Mouse (Mus musculus) mature B cell (primary cell): ENCODE measurements at regions not wholly inside any gene's neighbourhood (a gene's known extent, or its start where the extent isn't known, plus 50 kb on each side); places are given as distances from the start of the nearest gene placed in this dataset.

Experiments
- in situ Hi-C: fragments of 300-500 bp; cut with MboI; formaldehyde crosslinking; loops from 2 replicates; pipeline ENCODE4 v1.14.3; 2019

DNA sequence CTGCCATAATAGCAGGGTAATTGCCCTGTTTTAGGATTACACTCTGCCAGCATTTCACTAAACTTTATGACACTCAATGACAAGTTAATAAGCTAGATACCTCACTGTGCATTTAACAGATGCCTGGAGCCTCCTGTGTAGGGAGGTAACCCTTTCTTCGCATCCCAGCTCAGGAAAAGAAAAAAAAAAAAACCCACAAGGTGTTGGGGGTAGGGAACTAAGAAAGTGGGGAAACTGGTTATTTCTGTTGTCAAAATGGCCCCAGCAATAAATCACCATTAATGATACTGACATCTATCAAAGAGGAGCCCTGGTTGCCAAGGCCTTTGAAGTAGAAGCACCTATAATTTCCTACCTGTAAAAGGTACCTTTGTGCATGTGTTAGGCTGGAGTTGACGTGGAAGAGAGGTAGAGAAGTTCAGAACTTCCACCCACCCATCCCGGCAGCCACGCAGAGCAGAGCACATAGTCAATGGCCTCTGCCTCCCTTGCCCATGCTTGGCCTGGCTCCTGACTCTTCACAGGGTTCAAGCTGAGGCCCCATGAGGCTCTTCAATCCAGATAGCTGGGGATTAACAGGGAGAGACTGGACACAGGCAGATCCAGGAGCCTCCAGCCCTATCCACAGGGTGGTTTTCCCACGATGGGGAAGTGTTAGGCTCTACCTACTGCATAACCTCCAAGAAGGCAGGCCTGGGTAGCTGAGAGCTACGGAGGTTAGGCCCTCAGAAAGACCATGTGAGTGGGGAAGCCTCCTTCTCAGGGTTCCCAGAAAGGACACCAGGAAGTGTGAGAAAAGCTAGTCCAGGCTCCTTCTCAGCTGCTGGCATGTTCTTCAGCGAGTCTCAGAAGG lies 95.6 kb upstream of the Zfp703 start:
- in situ Hi-C loops, result no loop called here

- in situ Hi-C loops, result no loop called here
These were observed 94.5 kb upstream of the Zfp703 start for GRCm38 (mm10) chr8:26882616-26883015.

DNA sequence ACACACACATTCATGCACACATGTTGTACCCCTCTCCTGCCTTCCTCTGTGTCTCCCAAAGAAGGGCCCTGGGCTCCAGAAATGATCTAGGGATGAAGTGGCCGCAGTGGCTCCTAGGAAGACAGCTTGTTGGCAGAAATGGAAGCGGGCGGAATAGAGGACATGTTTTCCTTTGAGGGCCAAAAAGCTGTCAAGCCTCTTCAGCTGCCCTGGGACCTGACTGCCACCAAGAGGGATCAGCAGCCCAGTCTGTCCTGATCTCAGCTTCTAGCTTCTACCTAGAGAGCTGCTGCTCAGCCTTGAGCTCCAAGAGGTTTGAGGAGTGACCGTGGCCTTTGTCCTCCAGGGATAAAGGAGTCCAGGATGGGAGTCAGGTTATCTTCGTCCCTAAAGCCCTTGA lies 93.8 kb upstream of the Zfp703 start:
- in situ Hi-C loops, result no loop called here

GRCm38 (mm10) chr8:26883770-26884169 lies 93.4 kb upstream of the Zfp703 start:
- in situ Hi-C loops, result no loop called here

DNA sequence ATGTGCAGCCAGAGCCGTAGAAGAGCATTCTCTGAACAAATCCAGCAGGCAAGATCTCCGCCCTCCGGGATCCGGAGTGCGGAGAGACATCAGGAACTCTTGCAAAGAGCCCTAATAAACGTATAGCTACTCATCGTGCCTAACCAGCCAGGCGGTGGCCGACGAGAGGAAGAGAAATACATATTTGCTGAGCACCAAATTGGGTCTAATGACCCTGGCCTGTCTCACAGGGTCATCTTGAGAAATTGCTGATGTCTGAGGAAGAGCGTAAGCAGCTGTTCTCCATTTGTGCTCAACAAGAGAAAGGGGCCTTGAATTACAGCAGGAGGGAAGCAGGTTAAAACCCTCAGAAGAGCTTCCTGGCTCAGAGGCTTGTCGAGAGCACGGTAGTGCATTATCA lies 92.8 kb upstream of the Zfp703 start:
- in situ Hi-C loops, result no loop called here

DNA sequence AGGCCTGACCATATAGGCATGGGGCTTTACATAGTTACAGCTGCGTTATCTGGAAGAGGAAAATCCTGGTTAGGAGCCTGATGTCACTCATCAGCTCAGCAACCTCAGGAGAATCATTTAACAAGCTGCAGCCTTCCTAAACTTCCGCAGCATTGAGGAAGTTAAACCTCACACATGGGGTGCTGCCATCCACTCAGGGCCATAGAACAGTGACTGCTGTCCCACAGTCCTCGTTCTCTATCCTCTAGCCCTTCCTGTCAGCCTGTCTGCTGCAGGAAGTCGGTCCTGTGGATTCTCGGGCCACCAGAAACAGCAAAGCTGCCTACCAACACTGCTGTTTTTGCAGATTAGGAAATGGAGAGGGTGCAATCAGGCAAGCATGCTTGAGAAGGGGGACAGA lies 91.8 kb upstream of the Zfp703 start:
- in situ Hi-C loops, result no loop called here

DNA sequence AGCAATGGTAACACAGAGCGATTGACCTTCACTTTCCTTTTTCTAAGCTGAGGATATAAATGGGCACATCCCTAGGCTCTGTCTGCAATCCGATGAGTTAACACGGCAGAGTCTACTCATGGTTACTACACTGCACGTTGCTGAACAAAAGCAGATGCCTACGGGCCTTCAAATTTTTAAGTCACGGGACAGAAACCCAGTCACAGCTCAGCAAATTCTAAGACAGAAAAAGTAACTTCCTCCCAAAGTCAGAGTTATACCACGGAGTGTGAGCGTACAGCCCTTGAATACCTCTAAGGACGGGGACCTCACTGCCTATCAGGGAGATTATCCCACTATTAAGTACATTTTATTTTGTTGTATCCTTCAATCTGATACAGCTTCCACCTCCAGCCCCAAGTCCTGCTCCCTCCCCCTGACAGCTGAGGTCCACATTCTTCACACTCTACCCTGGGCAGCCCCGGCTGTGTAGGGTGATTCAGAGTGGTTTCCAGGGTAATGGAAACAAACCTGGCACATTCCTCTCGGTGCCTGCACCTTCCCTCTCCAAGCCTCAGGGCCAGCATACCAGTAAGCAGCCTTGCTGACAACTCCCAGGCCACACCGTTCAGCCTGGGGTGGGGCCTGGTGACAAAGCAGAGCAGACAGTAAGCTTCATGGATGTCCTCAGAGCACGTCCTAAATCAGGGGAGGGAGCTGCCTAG lies 90.2 kb upstream of the Zfp703 start:
- in situ Hi-C loops, result no loop called here

DNA sequence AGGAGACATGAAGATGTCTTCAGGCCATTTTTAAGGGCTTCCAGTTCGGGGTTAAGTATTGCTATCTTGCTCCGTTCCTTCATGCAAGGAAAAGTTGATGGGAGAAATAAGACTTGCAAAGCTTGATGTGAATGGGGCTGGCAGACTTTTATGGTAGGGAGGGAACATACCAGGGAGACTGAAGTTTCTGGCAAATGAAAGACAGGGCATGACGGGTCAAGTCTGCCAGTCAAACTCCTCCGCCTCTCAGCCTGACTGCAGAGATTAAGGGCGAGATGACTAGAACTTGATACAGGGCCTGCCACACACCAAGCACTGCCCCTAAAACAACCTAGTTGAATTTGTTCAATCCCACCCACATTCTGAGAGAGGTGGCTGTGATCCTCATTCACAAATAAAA lies 89.6 kb upstream of the Zfp703 start:
- in situ Hi-C loops, result no loop called here

DNA sequence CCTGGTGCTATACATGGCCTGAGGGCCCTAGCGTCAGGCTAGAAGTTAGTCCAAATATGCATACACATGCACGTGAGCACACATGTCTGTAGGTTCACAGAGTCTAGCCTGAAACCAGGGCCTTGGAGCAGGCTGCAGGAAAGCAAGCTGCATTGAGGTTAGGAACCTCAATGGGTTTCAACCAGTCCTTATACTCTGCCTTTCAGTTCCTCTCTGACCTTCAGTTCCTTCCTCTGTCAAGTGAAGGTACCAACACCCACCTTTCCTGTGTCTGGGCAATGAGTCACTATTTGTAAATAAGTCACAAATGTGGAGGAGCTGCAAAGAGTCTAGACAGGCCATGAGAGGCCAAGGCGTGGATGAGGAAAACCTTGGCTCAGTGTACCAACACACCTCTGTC lies 89.1 kb upstream of the Zfp703 start:
- in situ Hi-C loops, result no loop called here

DNA sequence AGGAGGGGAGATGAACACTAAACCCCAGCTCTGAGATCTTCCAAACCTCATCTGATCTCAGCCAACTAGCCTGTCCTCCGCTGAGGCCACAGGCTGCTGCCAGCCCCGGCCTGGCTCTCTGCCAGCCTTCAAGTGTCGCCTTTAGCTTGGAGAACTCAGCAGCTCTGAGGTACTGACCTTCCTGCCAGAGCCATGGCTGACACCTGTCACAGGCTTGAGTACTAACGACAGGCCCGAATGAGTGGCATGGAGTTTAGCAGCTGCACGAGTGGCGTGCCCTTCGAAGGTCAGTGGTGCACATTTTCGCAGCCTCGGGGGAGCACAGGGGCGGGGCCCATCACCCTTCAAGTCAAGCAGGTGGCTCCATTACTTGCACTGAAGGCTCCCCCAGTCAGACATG lies 85.2 kb upstream of the Zfp703 start:
- in situ Hi-C loops, result no loop called here

DNA sequence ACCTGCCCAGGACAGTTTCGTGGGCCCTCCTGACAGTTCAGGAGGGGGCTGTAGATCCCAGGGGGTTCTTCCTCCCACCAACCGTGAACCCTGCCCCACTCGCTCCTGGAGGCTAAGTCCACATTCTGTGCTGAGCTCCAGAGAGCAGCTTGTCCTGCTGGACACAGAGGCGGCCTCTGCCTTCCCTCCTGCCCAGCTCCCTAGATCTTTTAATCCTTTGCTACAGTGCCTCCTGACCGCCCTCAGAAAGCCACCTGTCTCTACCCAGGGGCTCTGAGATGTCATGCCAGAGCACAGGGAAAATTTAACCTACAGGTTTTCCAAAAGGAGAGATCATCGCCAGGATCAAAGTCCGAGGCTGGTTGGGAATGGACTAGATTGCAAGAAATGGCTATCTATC lies 84.7 kb upstream of the Zfp703 start:
- in situ Hi-C loops, result no loop called here

- in situ Hi-C loops, result no loop called here
These were observed 81.3 kb upstream of the Zfp703 start for GRCm38 (mm10) chr8:26895867-26896266.

DNA sequence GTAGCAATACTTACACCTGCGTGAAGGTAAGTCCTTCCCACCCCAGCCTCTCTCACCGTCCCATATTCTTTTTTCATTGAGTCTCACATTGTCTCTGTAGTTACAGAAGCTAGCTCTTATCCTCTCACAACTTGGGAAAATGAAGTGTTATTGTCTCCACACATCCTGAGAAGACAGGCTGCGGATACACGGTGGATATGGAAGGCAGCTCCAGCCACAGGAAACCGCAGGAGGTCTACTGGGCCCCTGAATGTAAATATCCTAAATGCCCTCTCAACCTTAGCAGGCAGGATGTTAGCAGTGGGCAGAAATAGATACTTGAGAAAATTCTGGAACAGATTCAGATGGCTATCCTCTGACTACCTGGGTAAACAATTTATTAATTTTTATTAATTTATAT lies 73.8 kb upstream of the Zfp703 start:
- in situ Hi-C loops, result no loop called here

DNA sequence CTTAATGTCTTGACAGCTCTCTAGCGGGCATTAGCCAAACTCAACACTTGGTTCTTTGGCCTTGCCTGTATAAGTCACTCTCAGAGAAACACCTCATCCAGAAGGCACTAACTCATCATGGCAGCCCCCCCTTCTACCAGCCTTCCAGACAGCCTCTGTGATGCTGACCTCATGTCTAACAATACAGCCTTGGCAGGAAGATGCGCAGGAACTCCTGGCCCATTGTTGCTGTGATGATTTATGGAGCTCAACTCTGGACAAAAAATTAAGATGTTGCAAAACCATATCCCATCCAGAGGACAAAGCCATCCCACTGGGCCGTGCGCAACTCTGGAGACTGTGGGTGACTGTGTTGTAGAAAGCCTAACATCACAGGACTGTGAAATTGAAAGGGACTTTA lies 70.9 kb upstream of the Zfp703 start:
- in situ Hi-C loops, result no loop called here

DNA sequence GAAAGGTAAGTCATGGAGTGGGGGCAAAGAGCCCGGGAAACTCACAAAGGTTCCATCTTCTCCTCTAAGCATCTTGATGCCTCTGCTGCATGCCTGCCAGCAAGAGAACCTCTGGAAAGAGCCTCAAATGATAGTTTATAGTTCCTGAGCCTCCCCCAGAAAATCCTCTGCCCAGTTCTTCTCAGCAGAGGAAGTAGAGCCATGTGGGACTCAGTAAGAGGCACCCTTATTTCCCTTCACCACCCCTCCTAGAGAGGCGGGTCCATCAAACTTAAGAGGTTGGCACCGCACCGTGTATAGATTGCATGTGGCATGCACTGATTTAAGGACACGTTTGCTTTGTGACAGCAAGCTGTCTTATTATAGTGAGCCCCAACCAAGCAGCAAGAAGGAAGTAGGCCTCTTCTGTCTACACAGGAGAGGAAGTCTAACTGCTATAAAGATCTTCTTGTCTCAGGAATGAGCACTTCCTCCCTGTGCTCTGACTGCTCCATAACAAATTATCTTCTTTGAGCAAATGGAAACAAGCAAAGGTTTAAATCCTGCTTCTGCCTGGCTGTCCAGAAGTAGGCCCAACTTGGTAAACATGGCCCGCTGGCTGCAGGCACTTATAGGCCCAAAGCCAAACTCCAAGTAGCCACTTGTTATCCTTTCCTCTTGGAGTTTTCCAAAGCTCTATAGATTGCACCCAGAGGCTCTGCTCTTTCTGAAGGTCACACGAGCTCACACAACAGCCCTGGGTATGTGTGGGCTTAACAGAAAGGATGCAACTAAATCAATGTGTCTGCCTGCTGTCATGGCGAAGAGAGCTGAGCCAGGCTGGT lies 69.6 kb upstream of the Zfp703 start:
- in situ Hi-C loops, result no loop called here

DNA sequence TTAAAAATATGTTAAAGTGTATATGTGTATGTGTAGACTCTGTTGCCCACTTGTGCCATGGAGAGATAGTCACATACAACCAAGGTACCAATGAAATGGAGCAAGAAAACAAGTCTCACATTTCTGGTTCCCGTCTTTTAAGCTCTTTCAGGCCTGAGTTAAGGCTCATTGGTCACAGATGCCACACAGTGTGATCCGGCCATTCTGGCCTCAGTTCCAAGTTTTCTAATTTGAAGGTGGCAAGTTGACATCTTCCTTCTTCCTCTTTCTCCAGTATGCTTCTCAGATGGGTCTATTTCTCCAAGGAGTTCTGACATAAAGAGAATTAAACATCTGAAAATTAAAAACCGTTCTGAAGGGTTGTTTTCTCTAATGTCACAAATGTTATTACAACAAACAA lies 66.9 kb upstream of the Zfp703 start:
- in situ Hi-C loops, result no loop called here

DNA sequence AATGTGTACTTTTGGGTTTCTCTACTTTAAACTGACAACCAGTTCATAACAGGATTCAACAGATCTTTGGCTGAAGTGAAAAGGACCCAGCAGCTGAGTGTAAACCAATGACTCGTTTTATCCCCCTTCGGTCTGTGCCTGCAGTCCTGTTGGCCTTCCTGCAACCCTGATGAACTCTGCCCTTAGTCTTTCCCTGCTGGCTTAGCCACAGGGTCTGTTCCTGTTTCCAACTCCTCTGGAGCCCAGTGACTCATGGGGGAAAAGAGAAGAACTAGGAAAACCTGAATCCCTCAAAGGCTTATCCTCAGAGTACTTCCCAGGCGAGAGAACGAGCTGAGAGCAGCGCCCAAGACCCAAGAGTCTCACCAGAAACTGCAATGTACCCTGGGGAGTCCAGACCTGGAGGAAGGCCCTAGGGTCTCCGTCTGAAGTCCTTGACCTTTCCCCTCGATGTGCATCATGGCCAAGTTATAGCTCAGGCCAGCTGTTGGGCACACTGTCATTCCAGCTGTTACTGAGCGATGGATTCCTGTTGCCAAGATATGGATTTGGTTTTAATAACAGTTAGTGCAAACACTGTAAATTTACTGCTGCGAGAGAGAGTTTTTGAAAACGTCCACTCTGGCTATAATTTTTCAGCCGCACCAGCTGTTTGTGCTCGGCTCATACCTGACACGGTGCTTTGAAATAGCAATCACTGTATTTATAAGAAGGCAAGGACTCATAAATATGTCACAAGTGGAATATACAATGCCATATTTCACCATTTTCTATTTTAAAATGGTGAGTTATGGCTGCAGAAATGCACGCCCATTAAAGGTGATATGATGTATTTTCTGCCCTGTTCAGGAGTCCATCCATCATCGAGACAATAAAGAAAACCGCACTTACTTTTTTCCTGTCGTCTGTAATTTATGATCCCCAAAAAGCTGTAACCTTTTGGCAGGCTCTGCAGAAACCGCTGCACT lies 63.3 kb upstream of the Zfp703 start:
- in situ Hi-C loops, result no loop called here

- in situ Hi-C loops, result no loop called here
These were observed 61.4 kb upstream of the Zfp703 start for GRCm38 (mm10) chr8:26915731-26916130.

GRCm38 (mm10) chr8:26921531-26922177 lies 55.5 kb upstream of the Zfp703 start:
- in situ Hi-C loops, result no loop called here

DNA sequence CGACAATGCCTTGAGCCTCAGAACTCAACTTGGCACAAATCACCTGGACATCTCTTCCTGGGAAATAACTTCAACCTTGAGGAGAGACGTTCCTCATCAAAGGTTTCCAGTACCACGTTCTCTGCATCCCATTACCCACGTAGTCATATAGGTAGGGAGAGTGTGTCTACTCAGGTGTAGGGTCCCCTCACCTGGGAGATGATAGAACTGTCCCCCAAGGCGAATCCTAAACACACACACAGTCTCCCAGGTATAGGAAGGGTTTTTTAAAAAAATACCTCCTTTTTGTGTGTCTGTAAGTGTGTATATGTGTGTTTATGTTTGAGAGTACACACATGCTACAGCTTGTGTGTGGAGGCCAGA lies 55.0 kb upstream of the Zfp703 start:
- in situ Hi-C loops, result no loop called here

DNA sequence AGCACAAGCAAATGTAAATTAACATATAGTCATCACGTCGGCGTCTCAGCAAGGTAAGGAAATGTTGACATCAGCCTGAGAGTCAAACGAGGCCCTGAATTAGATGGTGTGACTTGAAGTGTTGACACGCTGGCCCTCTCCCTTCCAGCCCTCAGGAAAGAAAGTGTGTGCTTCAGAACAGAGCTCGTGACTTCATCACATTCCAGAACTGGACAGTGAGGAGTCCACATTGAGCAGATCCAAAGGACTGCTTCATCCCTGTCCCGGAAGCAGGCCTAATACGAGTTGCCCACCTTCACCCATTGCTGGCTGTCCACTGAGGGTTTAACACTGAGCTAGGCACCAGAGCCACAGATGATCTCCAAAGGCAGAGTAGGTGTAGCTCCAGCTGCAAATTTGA lies 54.0 kb upstream of the Zfp703 start:
- in situ Hi-C loops, result no loop called here
